Mouse (Mus musculus) left cerebral cortex, adult 18-20 months (tissue): ENCODE measurements around the gene Atf4. TPM values are rescaled to one million over a fixed set of nuclear protein-coding genes. Genes with fewer than 3 reads are reported as not detected.

Experiments used
- DNase-seq, 2 experiments: peaks; one replicate each; pipeline ENCODE4 v3.0.0; 2021 to 2022; ENCODE audit warnings: low spot score in 2 of 2, mixed read lengths in 1 of 2
- total RNA-seq, 2 experiments: library from RNA; stranded (reverse); gene quantifications; 2 replicates each; pipeline ENCODE4 v1.2.3; 2021

The Atf4 gene
- total RNA-seq, 2 experiments from 2014 or later: 126 to 133 TPM

- no peak for DNase-seq
Observed at GRCm38 (mm10) chr15:80248596-80248995, 6.4 kb upstream of the Atf4 start.

GRCm38 (mm10) chr15:80249672-80250071 lies 5.3 kb upstream of the Atf4 start:
- no peak for DNase-seq

DNA sequence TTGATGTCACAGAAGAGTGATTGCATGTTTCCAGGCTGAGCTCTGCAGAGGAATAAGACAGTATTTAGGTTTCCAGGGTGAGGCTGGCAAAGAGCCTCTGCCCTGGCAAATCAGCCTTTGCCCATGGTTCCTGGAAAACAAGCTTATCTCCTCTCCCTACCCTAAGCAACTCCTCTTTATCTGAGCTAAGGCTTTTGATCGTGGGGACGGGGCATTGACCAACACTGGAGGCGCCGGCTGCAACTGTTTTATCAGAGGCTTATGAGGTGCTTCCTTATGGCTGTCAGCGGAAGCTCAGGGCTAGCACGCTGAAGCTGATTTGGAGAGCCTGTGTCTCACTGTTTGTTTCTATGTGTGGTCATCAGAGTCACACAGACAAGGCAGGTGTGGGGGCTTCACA lies 4.4 kb upstream of the Atf4 start:
- no peak for DNase-seq

GRCm38 (mm10) chr15:80253530-80253929 lies 1.5 kb upstream of the Atf4 start:
- DNase-seq: no peak

DNA sequence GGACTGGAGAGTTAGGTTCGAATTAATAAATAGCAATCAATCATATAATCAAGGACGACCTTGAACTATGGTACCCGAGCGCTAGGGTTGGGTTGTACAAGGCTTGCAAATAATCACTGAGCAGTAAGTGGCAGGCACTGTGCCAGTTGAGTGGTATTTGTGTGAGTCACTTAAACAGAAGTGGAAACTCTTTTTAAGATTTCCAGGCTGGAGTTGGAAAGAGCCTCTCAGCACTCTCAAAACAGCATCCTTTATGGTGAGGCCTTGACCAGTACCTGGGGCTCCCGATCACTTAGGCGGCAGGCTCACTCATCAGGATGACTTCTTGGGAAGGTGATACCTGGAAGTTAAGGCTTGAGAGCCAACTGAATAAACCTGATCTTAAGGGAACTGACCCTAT lies 777 bp upstream of the Atf4 start:
- peak in 1 of 2 experiments; percentile 49 for DNase-seq

DNA sequence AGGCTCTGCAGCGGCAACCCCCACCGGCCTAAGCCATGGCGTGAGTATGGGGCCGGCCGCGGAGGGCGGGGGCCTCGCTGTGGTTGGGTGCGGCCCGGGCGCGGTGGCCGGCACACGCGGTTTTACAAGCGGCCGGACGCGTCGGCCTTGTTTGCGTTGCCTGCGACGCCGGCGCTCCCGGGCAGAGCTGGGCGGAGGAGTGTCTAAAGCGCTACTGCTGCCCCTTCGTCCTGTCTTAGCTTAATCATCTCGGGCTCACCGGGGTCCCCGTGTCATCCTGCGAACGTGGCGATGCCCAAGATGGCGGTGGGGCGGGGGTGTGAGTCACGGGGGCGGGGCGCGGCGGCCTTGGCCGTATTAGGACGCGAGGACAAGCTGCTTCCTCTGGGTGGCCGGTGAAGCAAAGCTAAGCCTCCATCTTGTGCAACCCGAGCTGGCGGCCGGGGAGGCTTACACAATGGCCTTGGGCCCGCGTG lies 700 bp downstream of the Atf4 start:
- peak; percentile 52 to 62 for DNase-seq

DNA sequence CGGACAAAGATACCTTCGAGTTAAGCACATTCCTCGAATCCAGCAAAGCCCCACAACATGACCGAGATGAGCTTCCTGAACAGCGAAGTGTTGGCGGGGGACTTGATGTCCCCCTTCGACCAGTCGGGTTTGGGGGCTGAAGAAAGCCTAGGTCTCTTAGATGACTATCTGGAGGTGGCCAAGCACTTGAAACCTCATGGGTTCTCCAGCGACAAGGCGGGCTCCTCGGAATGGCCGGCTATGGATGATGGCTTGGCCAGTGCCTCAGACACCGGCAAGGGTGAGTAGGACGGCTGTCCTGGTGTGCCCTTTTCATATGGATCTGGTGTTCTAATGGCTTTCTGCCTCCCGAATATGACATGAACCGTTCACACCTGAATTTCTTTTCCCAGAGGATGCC lies 1.3 kb downstream of the Atf4 start:
- DNase-seq: no peak

GRCm38 (mm10) chr15:80256656-80257601 lies 1.9 kb downstream of the Atf4 start:
- no peak for DNase-seq

GRCm38 (mm10) chr15:80257602-80258239 lies 2.7 kb downstream of the Atf4 start:
- DNase-seq: no peak

- no peak for DNase-seq
Observed at GRCm38 (mm10) chr15:80258240-80259170, 3.5 kb downstream of the Atf4 start.

- DNase-seq: no peak
Observed at GRCm38 (mm10) chr15:80259406-80260045, 4.5 kb downstream of the Atf4 start.

DNA sequence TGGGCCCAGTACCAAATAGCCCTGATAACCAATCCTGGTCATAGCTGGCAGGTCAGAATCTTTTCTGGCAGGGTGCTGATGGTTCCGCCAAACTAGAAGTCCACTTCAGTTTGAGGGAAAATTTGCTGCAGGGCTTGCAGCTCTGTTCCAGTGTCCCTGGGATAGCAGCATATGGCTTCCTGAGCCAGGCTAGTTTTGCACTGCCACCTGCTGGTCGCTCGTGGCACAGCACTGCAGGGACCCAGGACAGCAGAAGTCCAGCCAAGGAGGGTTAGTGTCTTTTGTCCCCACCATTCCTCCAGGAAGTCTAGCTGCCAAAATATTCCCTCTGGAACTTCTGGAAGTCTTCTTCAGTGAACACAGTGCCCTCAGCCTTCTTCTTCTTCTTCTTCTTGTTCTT lies 5.7 kb downstream of the Atf4 start:
- peak; percentile 83 to 90 for DNase-seq

- no peak for DNase-seq
Observed at GRCm38 (mm10) chr15:80261100-80261499, 6.1 kb downstream of the Atf4 start.

- DNase-seq: peak; percentile 89 to 90
Observed at GRCm38 (mm10) chr15:80263610-80264575, 8.9 kb downstream of the Atf4 start, which contains the start of gene Rps19bp1. Rps19bp1 (minus strand) TSS chr15:80264315.

GRCm38 (mm10) chr15:80266281-80266680 lies 11.3 kb downstream of the Atf4 start:
- DNase-seq: peak; percentile 83 to 86

DNA sequence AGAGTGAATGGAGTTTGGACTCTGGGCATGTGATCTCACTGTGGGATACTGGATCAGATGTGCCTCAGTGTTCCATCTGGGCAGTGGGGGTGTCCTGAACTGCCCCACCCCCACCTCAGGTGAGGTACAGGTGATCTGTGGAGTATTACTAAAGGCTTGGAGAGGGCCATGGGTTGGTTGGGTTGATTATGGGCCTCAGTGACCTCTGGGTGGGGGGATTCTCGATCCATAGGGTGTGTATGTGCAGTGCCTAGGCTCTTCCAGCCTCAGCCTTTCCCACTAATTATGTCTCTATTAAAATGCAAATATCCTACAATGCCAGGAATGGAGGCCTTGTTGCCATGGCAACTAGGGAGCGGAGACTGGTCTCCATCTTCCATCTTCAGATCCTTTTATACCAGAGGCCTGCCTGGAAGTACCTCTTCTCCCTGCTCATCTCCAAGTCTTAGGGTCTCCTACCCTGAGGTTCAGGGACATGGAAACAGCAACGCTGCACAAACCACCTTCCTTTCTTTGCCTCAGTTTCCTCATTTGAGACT lies 16.9 kb downstream of the Atf4 start:
- no peak for DNase-seq

DNA sequence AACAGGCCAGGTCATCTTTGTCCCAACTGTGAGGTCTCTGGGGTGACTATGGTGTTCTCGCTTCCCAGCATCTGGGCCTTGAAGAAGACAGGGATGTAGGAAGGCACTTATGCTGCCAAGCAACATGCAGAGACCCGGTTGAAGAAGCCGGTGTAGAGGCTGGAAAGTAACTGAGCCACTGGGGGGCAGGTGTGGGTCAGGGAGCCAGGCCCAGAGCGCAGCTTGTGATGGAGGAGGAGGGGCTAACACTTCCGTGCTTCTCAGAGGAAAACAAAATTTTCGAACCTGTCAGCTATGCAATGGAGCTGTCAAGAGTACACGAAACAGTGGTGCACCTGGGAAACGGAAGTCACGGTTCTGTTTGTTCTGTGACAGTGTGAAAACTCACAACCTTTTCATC lies 22.1 kb downstream of the Atf4 start:
- DNase-seq: no peak

DNA sequence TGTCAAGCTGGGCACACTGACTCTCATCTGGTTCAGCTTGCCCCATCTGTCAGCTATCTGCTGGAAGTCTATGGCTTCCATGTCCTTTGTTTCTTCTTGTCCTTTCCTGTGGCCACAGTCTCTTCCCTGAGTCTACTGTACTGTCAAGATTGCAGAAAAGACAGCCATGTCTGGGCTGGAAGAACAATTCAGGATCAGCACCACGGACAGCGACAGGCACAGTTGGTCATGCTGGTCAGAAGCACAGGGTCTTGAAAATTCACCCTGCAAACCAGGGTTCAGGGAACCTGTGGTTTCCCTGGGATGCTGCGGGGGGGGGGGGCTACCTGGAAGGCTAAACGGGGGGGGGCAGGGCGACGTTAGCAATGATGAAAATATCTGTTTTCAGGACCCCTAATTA lies 22.6 kb downstream of the Atf4 start:
- no peak for DNase-seq

- DNase-seq: peak; percentile 75 to 77
Observed at GRCm38 (mm10) chr15:80278121-80278759, 23.3 kb downstream of the Atf4 start.
